Mouse (Mus musculus): ENCODE data around the gene Slc9a9.

Slc9a9 gene

DNA sequence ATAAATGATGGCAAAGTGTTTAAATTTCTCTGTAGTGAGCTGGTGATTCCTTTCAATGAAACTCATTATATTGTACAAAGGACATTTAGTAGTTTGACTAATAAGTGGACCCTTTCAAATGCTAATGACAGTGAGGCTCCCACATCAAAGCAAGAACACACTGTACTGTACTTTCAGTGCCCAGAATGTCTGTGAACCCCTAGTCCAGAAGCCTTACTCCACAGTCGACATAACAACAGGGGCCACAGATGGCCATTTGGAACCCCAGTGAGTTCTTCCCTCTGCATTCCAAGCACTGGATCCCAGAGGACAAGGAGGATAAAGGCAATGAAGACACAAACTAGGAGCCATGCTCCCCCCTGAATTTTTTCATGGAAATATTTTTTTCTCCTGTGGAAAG is 299.4 kb downstream of the Slc9a9 start:
- peak; percentile 34 to 42 for DNase-seq

- no peak for DNase-seq
These were observed 302.3 kb downstream of the Slc9a9 start for GRCm38 (mm10) chr9:94972021-94972420.

DNA sequence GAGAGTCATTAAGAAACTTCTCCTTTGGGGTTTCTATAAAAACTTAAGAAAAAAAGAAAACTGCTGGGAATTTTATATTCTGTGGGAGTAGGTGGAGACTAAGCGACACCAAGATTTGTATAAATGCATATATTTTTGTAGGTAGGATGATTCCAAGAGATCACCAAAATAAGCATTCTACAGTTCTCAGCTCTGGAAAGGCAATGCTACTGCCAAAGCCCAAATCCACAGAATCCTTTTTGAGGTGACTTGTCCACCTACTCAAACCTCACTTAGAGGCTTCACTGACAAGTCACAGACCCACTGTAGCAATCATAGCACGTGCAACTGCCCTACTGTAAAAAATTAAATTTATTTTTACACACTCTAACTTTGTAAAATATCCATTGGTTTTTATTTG is 303.0 kb downstream of the Slc9a9 start:
- no peak for DNase-seq

DNA sequence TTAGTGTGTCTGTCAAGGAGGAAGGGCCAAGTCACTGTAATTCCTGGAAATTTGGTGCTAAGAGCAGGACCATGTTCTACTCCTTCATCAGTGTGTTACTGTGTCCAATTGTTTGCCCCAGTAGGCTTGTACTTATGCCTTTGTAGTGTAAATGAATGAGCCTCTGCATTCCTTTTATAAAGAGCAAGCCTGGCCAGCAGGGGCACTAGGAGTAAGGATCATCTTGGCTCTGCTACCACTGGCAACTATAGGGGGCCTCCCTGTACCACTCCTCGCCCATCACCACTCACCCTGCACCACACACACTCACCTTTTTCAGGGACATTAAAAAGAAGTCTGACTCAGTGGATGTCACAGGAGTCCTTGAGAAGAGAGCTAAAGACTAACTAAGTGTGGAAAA is 306.5 kb downstream of the Slc9a9 start:
- no peak for DNase-seq

- DNase-seq: no peak
These were observed 323.9 kb downstream of the Slc9a9 start for GRCm38 (mm10) chr9:94993575-94993974.

DNA sequence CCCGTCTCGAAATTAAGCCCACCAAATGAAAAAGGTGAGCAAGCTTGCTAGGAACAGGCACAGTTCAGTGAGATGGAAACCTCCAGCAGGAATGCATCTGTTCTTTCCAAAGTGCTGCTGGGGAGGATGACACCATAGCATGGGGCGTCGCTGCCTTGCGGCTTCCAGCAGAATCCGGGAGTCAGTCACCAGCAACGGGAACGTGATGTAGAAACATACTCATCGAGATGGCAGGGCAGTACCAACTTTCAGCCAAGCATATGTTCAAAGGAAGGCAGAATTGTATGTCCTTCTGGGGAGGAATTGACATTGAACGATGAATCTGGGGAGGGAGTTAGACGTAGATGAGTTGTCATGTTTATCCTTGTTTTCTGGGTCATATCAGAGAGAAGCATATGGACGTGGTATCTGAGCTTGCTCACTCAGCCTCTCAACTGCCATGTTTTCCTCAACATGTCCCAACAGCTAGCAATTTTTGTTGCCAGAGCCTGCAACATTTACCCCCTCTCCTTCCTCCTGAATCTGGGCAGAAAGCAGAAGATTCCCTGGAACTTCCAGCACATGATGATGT is 350.5 kb downstream of the Slc9a9 start:
- no peak for DNase-seq

- DNase-seq: no peak
These were observed 364.6 kb downstream of the Slc9a9 start for GRCm38 (mm10) chr9:95034140-95034970.

- DNase-seq: no peak
These were observed 366.5 kb downstream of the Slc9a9 start for GRCm38 (mm10) chr9:95036209-95036608.

GRCm38 (mm10) chr9:95042420-95042819 is 372.7 kb downstream of the Slc9a9 start:
- DNase-seq: no peak

DNA sequence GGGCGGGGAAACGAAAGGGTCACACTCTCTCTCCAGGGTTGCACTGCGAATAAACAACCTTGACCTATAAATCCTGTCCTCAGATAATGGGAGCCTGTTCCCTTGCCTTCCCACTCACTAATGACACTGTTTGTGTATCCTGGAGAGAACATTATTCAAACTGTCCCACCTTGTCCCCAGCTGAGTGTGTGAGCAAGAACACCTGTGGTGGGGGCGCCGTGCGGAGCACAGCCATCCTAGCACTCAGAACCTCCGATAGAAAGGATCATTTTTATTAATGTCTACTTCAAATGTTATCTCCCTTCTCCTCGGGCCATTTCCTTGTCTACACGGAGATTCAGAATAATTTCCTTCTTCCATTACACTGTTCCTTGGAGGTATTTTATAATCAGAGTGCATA is 382.5 kb downstream of the Slc9a9 start:
- DNase-seq: no peak

DNA sequence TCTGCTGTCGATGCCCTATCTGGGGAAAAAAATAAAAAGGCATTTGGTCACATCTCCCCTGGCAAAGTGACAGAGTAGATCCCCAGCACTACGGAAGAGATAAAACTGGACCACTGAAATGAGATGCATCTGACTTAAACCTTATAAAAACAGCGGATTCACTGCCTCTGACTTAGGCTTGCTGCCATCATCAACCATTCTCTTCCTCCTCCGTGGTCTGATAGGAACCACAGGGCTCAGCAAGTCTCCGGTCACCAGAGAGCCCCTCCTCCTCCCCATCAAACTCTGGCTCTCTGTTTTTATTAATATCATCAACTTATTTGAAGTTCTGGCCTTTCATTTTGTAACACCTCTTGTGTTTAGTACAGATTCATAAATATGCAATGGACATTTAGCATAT is 383.5 kb downstream of the Slc9a9 start:
- no peak for DNase-seq

- no peak for DNase-seq
These were observed 386.1 kb downstream of the Slc9a9 start for GRCm38 (mm10) chr9:95055843-95056242.

DNA sequence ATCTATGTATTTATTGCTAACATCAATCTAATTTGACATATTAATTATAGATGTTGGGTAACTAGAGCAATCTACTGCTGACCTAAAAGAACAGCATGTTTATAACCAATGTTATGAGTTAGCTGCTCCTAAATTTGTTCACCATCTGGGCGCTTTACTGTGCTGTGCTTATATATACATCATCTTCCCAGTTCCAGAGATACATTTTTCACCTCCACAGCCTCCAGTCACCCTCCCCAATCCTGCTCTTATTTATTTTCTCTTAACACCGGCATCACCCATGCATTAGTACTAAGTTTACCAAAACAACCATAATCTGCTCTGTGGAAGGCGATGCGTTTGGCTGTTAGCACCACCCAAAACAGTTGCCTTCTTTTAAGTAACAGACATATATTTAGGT is 391.0 kb downstream of the Slc9a9 start:
- DNase-seq: no peak

DNA sequence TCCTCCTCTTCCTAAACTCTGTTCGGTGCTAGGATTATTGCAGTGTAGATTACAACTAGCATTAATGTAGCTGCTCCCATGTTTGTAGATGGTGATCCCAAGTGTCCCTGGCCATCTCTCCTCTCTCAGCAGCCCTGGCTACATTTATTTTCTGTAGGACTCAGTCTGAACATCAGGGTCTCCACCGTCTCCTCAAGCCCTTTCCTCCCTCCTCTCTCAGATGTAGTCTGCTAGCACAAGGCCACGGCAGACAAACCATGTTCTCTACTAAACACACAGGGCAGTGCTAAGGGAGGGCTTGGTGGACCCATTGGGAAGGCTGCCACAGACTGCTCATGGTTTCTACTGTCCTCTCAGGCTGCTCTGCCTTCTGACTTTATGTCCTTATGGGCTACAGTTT is 397.3 kb downstream of the Slc9a9 start:
- DNase-seq: no peak

DNA sequence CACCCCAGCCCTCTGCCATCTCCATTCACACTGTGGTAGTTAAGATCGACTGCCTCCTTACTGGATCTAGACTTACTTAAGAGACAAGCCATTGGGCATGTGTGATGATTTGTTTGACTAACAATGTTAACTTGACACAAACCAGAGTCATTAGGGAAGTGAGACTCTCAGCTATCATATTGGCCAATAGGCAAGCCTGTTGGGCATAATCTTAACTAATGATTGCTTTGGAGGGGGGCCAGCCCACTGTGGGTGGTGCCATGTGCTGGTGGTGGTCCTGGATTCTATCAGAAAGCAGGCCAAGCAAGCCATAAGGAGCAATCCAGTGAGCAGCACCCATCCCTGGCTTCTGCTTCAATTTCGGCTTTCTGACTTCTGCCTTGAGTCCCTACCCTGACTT is 398.8 kb downstream of the Slc9a9 start:
- DNase-seq: no peak

- DNase-seq: no peak
These were observed 401.3 kb downstream of the Slc9a9 start for GRCm38 (mm10) chr9:95070832-95071519.

- DNase-seq: no peak
These were observed 402.8 kb downstream of the Slc9a9 start for GRCm38 (mm10) chr9:95072450-95072955.

DNA sequence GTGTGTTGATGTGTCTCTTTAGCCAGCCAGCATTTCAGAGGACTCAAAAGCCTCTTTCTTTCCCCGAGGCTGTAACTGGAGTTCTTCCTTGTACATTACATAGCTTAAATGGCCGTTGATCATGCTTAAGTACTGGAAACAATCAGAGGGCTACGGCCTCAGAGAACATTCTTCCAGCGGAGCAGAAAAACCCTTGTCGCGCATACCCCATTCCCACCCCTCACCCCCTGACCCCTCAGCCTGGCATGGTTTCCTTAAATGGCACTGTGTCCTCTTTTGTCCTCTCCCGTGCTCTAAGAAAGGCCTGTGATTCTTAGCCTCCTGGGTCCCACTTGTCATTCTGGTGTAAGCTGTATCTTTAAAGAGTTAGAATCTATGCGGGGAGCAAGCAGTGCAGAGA is 404.0 kb downstream of the Slc9a9 start:
- no peak for DNase-seq

GRCm38 (mm10) chr9:95075856-95076255 is 406.1 kb downstream of the Slc9a9 start:
- no peak for DNase-seq

DNA sequence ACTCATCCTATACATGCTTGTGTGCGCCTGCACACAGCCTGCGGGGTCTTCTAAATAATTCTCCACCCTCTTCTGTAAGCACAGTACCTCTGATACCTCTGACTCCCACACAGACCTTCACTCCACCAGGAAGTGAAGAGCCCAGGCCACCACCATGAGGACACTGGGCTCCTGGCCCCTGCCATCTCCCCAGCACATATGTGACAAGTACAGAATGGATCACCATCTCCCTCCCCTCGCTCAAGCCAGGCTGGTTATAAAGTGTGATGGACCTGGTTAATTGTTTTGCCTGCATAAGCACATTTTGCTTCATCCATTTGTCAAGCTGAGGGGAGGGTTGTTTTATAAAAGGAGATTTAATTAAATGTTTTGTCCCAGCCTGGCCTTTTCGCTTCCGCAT is 408.2 kb downstream of the Slc9a9 start:
- no peak for DNase-seq

- no peak for DNase-seq
These were observed 408.9 kb downstream of the Slc9a9 start for GRCm38 (mm10) chr9:95078626-95079025.

- DNase-seq: no peak
These were observed 410.2 kb downstream of the Slc9a9 start for GRCm38 (mm10) chr9:95079951-95080350.

GRCm38 (mm10) chr9:95086109-95086821 is 416.6 kb downstream of the Slc9a9 start:
- DNase-seq: no peak

All from cerebellum, adult 18-20 months (tissue).